Mouse (Mus musculus) left cerebral cortex, adult 8-10 months (tissue): ENCODE data around the gene Smim1. TPM values are rescaled to one million over a fixed set of nuclear protein-coding genes. Genes with fewer than 3 reads are reported as not detected.

Experiments used
- DNase-seq, 2 experiments: peaks; one replicate each; pipeline ENCODE4 v3.0.0; 2022; ENCODE audit warnings: low spot score in 2 of 2
- total RNA-seq, 4 experiments: library from RNA; stranded (reverse); gene quantifications; 2 replicates each; pipeline ENCODE4 v1.2.4; 2022

Smim1 gene
- total RNA-seq, 4 experiments from 2014 or later, result 11.7 to 21.4 (median 16.5) TPM

DNA sequence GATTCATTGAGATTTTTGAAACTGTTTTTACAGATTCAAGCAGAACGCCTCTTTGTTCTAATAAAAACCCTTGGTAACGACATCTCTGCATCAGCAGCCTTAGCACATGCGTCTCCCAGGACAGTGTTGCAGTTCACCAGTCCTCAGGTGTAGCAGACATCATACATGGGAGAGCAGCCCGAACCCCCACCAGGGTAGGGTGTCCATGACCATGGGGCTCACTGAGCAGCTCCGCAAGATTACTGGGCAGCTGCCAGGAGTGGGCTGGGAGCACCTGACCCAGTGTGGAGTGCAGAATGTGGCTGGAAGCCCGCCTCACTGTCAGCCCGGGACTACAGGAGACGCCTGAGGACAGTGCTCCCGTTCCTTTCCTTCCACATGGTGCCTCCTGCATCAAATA, 4.6 kb downstream of the Smim1 start:
- no peak for DNase-seq

DNA sequence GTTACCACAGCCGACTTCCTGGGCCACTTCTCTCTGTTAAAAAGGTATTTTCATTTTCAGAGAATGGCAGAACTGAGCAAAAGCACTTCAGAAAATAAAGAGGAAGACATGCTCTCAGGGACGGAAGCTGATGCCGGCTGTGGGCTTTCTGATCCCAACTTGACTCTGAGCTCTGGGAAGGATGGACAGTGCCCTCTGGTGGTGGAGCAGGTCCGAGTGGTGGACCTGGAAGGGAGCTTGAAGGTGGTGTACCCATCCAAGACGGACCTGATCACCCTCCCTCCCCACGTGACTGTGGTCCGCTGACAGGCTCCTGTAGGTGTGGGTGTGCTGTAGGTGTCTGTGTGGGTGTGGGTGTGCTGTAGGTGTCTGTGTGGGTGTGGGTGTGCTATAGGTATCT, 6.5 kb downstream of the Smim1 start:
- peak in 1 of 2 experiments; percentile 48 for DNase-seq

GRCm38 (mm10) chr4:154015476-154015875, 10.6 kb downstream of the Smim1 start:
- no peak for DNase-seq

DNA sequence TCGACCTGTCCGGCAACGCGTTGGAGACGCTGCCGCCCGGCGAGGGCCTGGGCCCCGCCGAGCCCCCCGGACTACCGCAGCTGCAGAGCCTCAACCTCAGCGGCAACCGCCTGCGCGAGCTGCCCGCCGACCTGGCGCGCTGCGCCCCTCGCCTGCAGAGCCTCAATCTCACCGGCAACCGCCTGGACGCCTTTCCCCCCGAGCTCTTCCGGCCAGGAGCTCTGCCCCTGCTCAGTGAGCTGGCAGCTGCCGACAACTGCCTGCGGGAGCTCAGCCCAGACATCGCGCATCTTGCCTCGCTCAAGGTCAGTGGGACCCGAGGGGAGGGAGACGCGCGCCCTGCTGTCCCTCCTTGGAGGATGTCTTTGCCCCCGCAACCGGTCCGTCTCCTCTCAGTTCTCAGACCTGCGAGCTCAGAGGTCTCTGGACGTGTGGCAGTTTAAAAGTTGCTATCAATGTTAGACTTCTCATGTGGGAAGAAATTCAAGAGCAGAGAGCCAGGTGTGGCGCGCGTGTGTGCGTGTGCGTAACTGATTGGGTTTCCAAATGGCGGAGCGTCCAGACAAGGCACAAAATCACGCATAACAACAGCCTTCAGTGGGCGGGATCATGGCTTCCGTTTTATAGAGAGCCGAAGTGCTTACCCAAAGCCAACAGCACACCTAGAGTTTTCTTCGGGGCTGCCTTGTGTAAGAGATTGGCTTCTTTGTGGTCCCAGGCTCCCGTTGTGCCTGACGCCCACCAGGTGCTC, 13.7 kb downstream of the Smim1 start:
- no peak for DNase-seq

GRCm38 (mm10) chr4:154011646-154012089, 14.4 kb downstream of the Smim1 start, which contains the start of gene Lrrc47:
Gene Lrrc47 (plus strand): TSS chr4:154011731.
- peak; percentile 72 to 81 for DNase-seq

DNA sequence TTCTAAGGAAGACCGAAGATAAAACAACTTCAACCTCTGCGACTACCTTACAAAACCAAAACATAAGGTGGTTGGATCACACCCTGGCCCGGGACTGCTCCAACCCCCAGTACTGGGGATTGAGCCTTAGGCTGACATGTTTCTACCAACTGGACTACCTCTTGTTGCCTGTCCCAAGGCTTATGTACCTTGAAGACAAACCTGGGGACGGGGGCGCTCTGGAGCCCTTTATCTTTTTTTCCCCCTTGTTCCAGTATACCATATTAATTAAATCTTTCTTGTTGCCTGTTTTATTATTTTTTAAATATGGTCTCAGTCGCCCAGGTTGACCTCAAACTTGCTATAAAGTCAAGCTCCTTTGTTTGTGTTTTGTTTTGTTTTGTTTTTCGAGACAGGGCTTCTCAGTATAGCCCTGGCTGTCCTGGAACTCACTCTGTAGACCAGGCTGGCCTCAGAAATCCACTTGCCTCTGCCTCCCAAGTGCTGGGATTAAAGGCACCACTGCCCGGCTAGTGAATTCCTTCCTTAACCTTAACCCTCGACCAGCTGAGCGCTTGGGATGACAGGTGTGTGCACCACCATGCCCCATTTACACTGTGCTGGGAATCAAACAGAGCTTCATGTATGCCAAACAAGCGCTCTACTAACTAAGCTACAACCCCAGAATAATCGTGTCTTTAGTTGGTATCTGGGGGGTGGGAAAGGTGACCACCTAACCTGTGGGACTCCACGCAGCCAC, 15.0 kb downstream of the Smim1 start:
- DNase-seq, result no peak

- no peak for DNase-seq
Observed at GRCm38 (mm10) chr4:154007759-154008158, 18.3 kb downstream of the Smim1 start.

- DNase-seq, result no peak
Observed at GRCm38 (mm10) chr4:154006264-154006663, 19.8 kb downstream of the Smim1 start.

GRCm38 (mm10) chr4:154005488-154005887, 20.5 kb downstream of the Smim1 start:
- peak in 1 of 2 experiments; percentile 42 for DNase-seq

- DNase-seq, result no peak
Observed at GRCm38 (mm10) chr4:153993505-153993904, 32.5 kb downstream of the Smim1 start.

GRCm38 (mm10) chr4:153992715-153993114, 33.3 kb downstream of the Smim1 start:
- DNase-seq, result no peak

DNA sequence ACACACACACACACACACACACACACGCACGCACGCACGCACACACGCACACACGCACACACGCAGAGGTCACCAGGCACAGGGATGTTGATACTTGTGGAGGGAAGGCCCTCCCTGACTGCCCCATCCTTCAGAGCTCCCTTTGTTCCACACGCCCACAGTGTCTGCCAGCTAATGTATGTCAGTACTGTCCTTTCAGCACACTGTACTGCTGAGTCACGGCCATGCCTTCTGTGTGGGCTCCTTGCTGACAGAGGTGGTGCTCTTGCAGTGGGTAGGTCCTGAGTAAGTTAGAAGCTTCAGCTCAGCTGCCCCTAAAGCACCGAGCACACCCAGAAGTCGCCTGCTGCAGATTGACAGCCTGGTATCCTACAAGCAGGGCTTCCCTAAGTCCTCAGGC, 45.6 kb downstream of the Smim1 start:
- DNase-seq, result no peak

- no peak for DNase-seq
Observed at GRCm38 (mm10) chr4:153979243-153979642, 46.8 kb downstream of the Smim1 start.

DNA sequence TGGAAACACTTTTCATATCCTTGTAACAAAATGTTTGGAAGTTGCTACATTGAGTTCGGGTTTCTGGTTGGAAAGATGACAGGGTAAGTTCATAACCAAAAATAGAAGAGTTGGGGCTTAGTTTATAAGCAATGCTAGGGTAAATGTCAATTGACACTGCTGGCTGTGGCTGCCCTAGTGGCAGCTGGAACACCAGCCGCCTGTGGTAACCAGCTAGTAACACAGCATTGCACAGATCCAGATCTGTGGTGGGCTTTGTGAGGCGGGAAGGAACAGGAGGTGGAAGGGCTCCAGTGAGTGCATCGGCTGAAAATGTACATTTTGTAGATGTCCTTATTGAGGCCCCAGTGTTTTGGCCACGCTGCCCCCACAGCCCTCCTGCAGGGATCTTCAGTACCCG, 50.3 kb downstream of the Smim1 start:
- DNase-seq, result no peak

DNA sequence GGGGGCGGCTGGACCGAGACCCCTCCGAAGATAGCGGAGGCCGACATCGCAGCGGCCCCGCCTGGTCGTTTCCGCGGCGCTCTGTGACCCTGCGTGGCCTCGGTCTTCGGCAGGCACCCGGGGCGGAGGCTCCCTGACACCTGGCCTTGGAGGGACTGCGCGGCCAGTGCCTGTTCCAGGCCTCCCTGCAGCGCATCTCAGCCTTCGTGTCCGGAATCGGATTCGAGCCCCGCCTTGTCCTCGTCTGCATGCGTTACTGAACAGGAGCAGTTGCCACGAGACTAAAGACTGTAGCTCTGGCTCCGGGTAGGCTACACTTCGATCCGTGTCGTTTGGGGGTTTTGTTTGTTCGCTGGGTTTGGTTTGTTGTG, 50.8 kb downstream of the Smim1 start:
- no peak for DNase-seq

DNA sequence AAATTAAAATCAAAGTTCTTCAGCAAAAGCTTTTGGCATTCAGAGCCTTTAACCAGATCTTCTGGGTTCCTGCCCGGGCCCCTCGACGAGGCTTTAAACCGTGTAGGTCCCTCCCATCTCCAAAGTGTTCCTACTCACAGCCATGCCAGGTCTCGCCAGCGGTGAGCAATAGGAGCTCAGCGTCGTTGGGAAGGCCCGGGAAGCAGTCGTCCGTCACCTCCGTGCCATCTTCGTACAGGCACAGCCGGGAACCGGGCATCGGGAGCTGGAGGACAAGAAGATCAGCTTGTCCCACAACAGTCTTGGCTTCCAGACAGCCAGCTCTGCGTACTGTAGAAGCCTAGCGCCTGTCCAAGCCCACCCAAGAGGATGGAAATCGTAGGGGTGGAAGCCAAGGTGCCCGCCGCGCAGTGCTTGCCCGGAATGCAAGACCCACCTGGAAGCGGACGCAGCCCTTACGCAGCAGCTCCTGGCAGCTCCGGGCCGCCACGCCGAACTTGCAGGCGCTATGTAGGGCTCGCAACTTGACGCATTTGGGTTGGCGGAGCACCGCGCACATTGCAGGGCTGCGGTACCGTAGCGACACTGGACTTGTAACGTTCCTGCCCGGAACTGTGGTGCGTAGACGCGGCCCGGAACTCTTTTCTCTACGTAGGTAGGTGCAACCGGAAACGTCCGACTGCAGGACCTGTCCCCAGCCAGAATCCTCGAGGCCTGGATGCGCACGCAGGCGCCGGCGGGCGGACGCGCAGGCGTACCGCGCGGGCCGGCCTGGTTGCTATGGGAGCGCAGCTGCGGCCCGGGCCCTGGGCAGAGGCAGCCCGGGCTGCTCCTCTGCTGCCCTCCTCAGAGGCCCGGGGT, 51.4 kb downstream of the Smim1 start, which contains the start of the genes Dffb and Cep104:
Gene Dffb, minus strand, starts transcription at position 696 of the 861 bp plus-strand sequence.
Gene Cep104, plus strand, starts transcription at position 764 of the 861 bp plus-strand sequence.
- peak; percentile 92 to 95 for DNase-seq

Other genes with a start within 250 kb of the Smim1 start
- gene A430005L14Rik, start 69.0 kb downstream of the Smim1 start, total RNA-seq, result 10 to 100 TPM; 22.8 to 30.7 (median 24.1) TPM
- 10 to 100 TPM in 3 of 4 experiments, 1 to 10 TPM in 1; 9.4 to 14.0 (median 11.4) TPM for gene Dffb, start 51.1 kb downstream of the Smim1 start, total RNA-seq
- gene Cep104, start 51.0 kb downstream of the Smim1 start, total RNA-seq, result 10 to 100 TPM; 28.4 to 35.3 (median 32.8) TPM
- gene Lrrc47, start 14.5 kb downstream of the Smim1 start, total RNA-seq, result 10 to 100 TPM; 55.0 to 72.7 (median 62.6) TPM
- gene Ccdc27, start 16.4 kb upstream of the Smim1 start, total RNA-seq, result under 1 TPM in 1 of 4 experiments, not detected in 3; 0.17 TPM
- under 1 TPM; 0.51 to 0.83 (median 0.64) TPM for gene Trp73, start 114.0 kb upstream of the Smim1 start, total RNA-seq
- 10 to 100 TPM; 27.0 to 36.1 (median 31.0) TPM for gene Wrap73, start 116.1 kb upstream of the Smim1 start, total RNA-seq
- gene Tprgl, start 134.4 kb upstream of the Smim1 start, total RNA-seq, result 100 to 1,000 TPM; 167 to 191 (median 180) TPM
- 1 to 10 TPM; 6.2 to 7.9 (median 7.1) TPM for gene Megf6, start 144.5 kb upstream of the Smim1 start, total RNA-seq